Mouse (Mus musculus) forebrain, embryonic 13.5 days (tissue): ENCODE measurements around the gene Dctn3. TPM values are rescaled to one million over a fixed set of nuclear protein-coding genes. Genes with fewer than 3 reads are reported as not detected.
"Not testable (repeated sequence)": the region's sequence is repeated elsewhere in the genome, so short reads cannot be mapped to it uniquely, and the experiment has no call there.

Source experiments
- ATAC-seq: fragments of 200-750 bp; cut with Nextera tagmentation; 2 replicates; pipeline ENCODE4 v1.8.0; 2017
- H3K27ac ChIP-seq: fragments of 300-500 bp; sonication (generic); 2 replicates; pipeline ENCODE4 v1.5.1; 2015; ENCODE audit warnings: inconsistent platforms, mild to moderate bottlenecking, moderate library complexity
- H3K27me3 ChIP-seq: fragments of 300-500 bp; sonication (generic); 2 replicates; pipeline ENCODE4 v1.6.1; 2015; ENCODE audit warnings: mild to moderate bottlenecking, inconsistent platforms
- H3K36me3 ChIP-seq: fragments of 300-500 bp; sonication (generic); 2 replicates; pipeline ENCODE4 v1.6.1; 2015; ENCODE audit warnings: mild to moderate bottlenecking, inconsistent platforms; ENCODE audit not compliant: poor library complexity, severe bottlenecking
- H3K4me1 ChIP-seq: fragments of 300-500 bp; sonication (generic); 2 replicates; pipeline ENCODE4 v1.6.1; 2015; ENCODE audit warnings: inconsistent platforms
- H3K4me2 ChIP-seq: fragments of 300-500 bp; sonication (generic); 2 replicates; pipeline ENCODE4 v1.6.1; 2015; ENCODE audit warnings: inconsistent platforms, mild to moderate bottlenecking, moderate library complexity
- H3K4me3 ChIP-seq: fragments of 300-500 bp; sonication (generic); 2 replicates; pipeline ENCODE4 v1.5.1; 2015; ENCODE audit warnings: mild to moderate bottlenecking, inconsistent platforms
- H3K9ac ChIP-seq: fragments of 300-500 bp; sonication (generic); 2 replicates; pipeline ENCODE4 v1.6.1; 2015; ENCODE audit warnings: mild to moderate bottlenecking, inconsistent platforms
- H3K9me3 ChIP-seq: fragments of 300-500 bp; sonication (generic); replicated peaks from 2 replicates; pipeline ENCODE4 v1.6.1; 2016; ENCODE audit warnings: inconsistent platforms
- WGBS: fragments of 180-500 bp; shearing (Covaris S2); methylation state at CpG from one replicate; pipeline ENCODE4 v1.1.7; 2015; 5-methylcytosine and 5-hydroxymethylcytosine counted together
- polyA plus RNA-seq: library from polyadenylated mRNA; unstranded; fragments of >200 nt; fragmentation: Nextera tagmentation; extraction: Ambion mirVana; gene quantifications from 2 replicates; pipeline ENCODE4 v1.2.1, GENCODE M21; 2015

Dctn3 gene
- 259 and 262 TPM in 2 replicates for polyA plus RNA-seq

GRCm38 (mm10) chr4:41722918-41723351 is at the start of gene Dctn3:
Gene Dctn3 (minus strand): TSS chr4:41723170.
- under 1% methylated on average over 27 of the region's 27 CpGs for WGBS
- ATAC-seq = peak; percentile 98
- peak within 1 kb of the TSS; percentile 66 for H3K4me3 ChIP-seq
- no peaks in the 10 kb centered on the region for H3K9me3 ChIP-seq
- H3K27ac ChIP-seq = no peak within 1 kb of the TSS
- H3K4me2 ChIP-seq = peak within 1 kb of the TSS; percentile 70
- H3K27me3 ChIP-seq = peaks cover 41% of the 10 kb centered on the region
- H3K4me1 ChIP-seq = peaks cover 37% of the 10 kb centered on the region
- peaks cover 27% of the 10 kb centered on the region for H3K36me3 ChIP-seq
- peak within 1 kb of the TSS; percentile 86 for H3K9ac ChIP-seq

GRCm38 (mm10) chr4:41767301-41767700 is 44.3 kb upstream of the Dctn3 start:
- not testable (repeated sequence) for H3K9ac ChIP-seq, H3K27ac ChIP-seq, H3K27me3 ChIP-seq, H3K9me3 ChIP-seq, H3K4me1 ChIP-seq, H3K4me2 ChIP-seq, H3K4me3 ChIP-seq, H3K36me3 ChIP-seq, ATAC-seq
- WGBS = 87% methylated on average over 10 of the region's 10 CpGs

GRCm38 (mm10) chr4:41763176-41763575 is 40.2 kb upstream of the Dctn3 start:
- not testable (repeated sequence) for H3K9ac ChIP-seq, H3K4me3 ChIP-seq, H3K4me2 ChIP-seq, H3K27me3 ChIP-seq, H3K9me3 ChIP-seq, H3K27ac ChIP-seq, H3K36me3 ChIP-seq, ATAC-seq
- WGBS = 77% methylated on average over 3 of the region's 6 CpGs
- peaks cover 36% of the 10 kb centered on the region for H3K4me1 ChIP-seq

GRCm38 (mm10) chr4:41762688-41763114 is 39.7 kb upstream of the Dctn3 start:
- ATAC-seq, H3K4me2 ChIP-seq, H3K4me3 ChIP-seq, H3K36me3 ChIP-seq, H3K9me3 ChIP-seq, H3K9ac ChIP-seq, H3K27me3 ChIP-seq: not testable (repeated sequence)
- 48% methylated on average over 8 of the region's 8 CpGs for WGBS
- H3K4me1 ChIP-seq = peaks cover 36% of the 10 kb centered on the region
- H3K27ac ChIP-seq = peak overlapping the region; percentile 25; the same call in 1 of the 2 replicates

DNA sequence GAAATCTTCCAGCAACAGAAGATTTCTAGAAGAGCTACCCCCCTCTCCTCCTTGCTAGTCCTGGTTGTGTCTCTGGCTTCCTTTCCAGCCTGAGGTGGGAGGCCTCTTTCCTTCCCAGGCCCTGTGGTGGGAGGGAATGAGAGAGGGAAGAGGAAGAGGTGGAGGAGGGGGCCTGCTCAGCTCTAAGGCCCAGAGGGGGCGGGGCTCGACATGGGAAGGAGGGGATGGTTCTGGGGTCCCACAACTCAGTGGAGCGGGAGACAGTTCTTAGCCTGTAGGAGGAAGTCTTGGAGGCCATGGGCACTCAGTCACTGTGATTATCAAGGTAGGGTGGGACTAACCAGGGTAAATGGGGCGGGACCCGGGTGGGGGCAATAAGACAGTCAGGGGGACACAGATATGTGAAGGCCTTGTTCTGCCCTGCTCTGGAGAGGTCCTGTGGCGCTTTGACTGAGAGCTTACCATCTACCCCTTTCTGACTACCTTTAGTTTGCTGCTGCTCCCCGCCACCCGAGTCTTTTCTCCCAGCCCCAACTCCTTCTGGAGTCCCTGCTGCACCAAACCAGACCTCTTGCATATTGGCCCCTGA is 39.2 kb upstream of the Dctn3 start:
- peaks cover 36% of the 10 kb centered on the region for H3K4me1 ChIP-seq
- WGBS = 47% methylated on average over 8 of the region's 8 CpGs
- no peak overlapping the region for H3K4me2 ChIP-seq
- no peak overlapping the region for H3K4me3 ChIP-seq
- no peaks in the 10 kb centered on the region for H3K36me3 ChIP-seq
- ATAC-seq = 0 out of 2 replicates have a peak, but pooled peaks have one; percentile 28
- peak overlapping the region; percentile 30 for H3K9ac ChIP-seq
- no peaks in the 10 kb centered on the region for H3K27me3 ChIP-seq
- H3K27ac ChIP-seq = 0 out of 2 replicates have a peak overlapping the region, but pooled peaks have one; percentile 25
- H3K9me3 ChIP-seq = no peaks in the 10 kb centered on the region

DNA sequence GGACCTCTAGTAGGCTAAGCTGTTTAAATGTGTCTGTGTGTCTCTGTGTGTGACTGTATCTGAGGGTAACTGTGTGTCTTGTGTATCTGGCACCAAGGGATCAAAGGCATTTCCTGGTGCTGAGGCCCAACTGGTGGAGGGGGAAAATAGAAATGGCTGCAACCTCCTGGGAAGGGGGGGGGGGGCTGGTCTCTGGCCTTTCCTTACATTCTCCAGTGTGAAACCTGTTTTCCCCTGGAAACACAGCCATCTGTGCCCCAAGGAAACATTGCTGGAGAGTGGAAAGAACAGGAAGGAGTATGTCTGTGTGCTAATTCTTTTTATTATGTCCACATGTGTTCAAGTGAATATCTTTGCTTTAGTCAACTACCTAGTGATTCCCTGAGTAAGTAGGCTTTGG is 38.7 kb upstream of the Dctn3 start:
- H3K9ac ChIP-seq = peak overlapping the region; percentile 30; the same call in 1 of the 2 replicates
- peaks cover 36% of the 10 kb centered on the region for H3K4me1 ChIP-seq
- H3K27ac ChIP-seq = 0 out of 2 replicates have a peak overlapping the region, but pooled peaks have one; percentile 1
- no peaks in the 10 kb centered on the region for H3K36me3 ChIP-seq
- no peak overlapping the region for H3K4me2 ChIP-seq
- no peak for ATAC-seq
- no peaks in the 10 kb centered on the region for H3K27me3 ChIP-seq
- H3K9me3 ChIP-seq = no peaks in the 10 kb centered on the region
- H3K4me3 ChIP-seq = no peak overlapping the region

- peak overlapping the region; percentile 37 for H3K4me3 ChIP-seq
- peak overlapping the region; percentile 34 for H3K9ac ChIP-seq
- H3K4me1 ChIP-seq = peaks cover 36% of the 10 kb centered on the region
- peak overlapping the region; percentile 26 for H3K27ac ChIP-seq
- no peaks in the 10 kb centered on the region for H3K27me3 ChIP-seq
- 94% methylated on average over 4 of the region's 4 CpGs for WGBS
- no peak; the same call in 1 of the 2 replicates for ATAC-seq
- peak overlapping the region; percentile 62 for H3K4me2 ChIP-seq
- no peaks in the 10 kb centered on the region for H3K36me3 ChIP-seq
- H3K9me3 ChIP-seq = no peaks in the 10 kb centered on the region
Observed at GRCm38 (mm10) chr4:41760911-41761310, 37.9 kb upstream of the Dctn3 start.

- Histone ChIP-seq H3K36me3 (no peaks in the 10 kb centered on the region), H3K9me3 (no peaks in the 10 kb centered on the region), H3K27ac (peak overlapping the region; percentile 26; the same call in 1 of the 2 replicates), H3K9ac (peak overlapping the region; percentile 60), H3K4me1 (peaks cover 37% of the 10 kb centered on the region), H3K4me2 (peak overlapping the region; percentile 62), H3K27me3 (no peaks in the 10 kb centered on the region), H3K4me3 (peak overlapping the region; percentile 37)
- WGBS = under 1% methylated on average over 15 of the region's 15 CpGs
- ATAC-seq = peak; percentile 70
Observed at GRCm38 (mm10) chr4:41760288-41760721, 37.3 kb upstream of the Dctn3 start.

DNA sequence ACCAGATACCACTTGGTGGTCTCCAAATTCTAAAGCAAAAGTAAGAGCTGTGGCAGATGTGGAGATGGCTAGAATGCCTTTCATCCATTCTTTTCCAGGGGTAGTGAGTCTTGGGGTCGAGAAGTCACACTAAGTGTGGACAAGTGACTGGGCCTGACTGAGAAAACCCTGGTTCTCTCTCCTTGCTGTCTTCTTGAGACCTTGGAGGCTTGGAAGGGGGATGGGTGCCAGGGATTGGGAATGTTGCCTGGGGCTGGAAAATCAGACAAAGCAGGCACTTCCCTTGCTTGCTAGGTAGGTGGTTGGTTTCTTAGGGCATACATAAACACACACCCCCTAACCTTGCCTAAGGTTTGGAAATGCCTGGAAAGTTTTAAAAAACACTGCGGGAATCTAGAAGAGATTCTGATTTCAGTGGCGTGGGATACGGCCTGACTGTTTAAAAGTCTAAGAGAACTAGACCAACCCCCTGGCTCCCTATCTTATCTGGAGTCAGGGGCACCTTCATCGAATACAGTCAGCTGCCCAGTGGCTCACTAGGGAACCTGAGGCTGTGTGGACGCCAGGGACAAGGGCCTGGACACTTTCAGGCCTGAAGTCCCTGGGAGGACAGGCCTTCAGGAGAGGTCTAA is 36.8 kb upstream of the Dctn3 start:
- H3K9ac ChIP-seq = peak overlapping the region; percentile 60
- no peak for ATAC-seq
- H3K27me3 ChIP-seq = no peaks in the 10 kb centered on the region
- peak overlapping the region; percentile 37 for H3K4me3 ChIP-seq
- H3K36me3 ChIP-seq = no peaks in the 10 kb centered on the region
- WGBS = 44% methylated on average over 6 of the region's 6 CpGs
- H3K4me2 ChIP-seq = peak overlapping the region; percentile 62
- peaks cover 42% of the 10 kb centered on the region for H3K4me1 ChIP-seq
- no peaks in the 10 kb centered on the region for H3K9me3 ChIP-seq
- H3K27ac ChIP-seq = no peak overlapping the region

GRCm38 (mm10) chr4:41759206-41759605 is 36.2 kb upstream of the Dctn3 start:
- Histone ChIP-seq H3K27me3 (no peaks in the 10 kb centered on the region), H3K9ac (no peak overlapping the region), H3K4me1 (peaks cover 44% of the 10 kb centered on the region), H3K4me2 (no peak overlapping the region), H3K9me3 (no peaks in the 10 kb centered on the region), H3K4me3 (no peak overlapping the region), H3K27ac (no peak overlapping the region), H3K36me3 (no peaks in the 10 kb centered on the region)
- no peak for ATAC-seq
- WGBS = 88% methylated on average over 9 of the region's 9 CpGs

- Histone ChIP-seq H3K9ac (no peak overlapping the region), H3K27ac (no peak overlapping the region), H3K4me1 (peaks cover 44% of the 10 kb centered on the region), H3K36me3 (no peaks in the 10 kb centered on the region), H3K4me2 (no peak overlapping the region), H3K9me3 (no peaks in the 10 kb centered on the region), H3K27me3 (no peaks in the 10 kb centered on the region), H3K4me3 (no peak overlapping the region)
- no peak for ATAC-seq
- 90% methylated on average over 4 of the region's 4 CpGs for WGBS
Observed at GRCm38 (mm10) chr4:41758701-41759100, 35.7 kb upstream of the Dctn3 start.

- H3K4me2 ChIP-seq = no peak overlapping the region
- ATAC-seq = no peak
- H3K27me3 ChIP-seq = no peaks in the 10 kb centered on the region
- no peaks in the 10 kb centered on the region for H3K9me3 ChIP-seq
- H3K4me3 ChIP-seq = no peak overlapping the region
- no peaks in the 10 kb centered on the region for H3K36me3 ChIP-seq
- H3K27ac ChIP-seq = no peak overlapping the region
- WGBS = 87% methylated on average over 11 of the region's 11 CpGs
- H3K4me1 ChIP-seq = peaks cover 44% of the 10 kb centered on the region
- no peak overlapping the region for H3K9ac ChIP-seq
Observed at GRCm38 (mm10) chr4:41758021-41758420, 35.1 kb upstream of the Dctn3 start.
